Mouse (Mus musculus): ENCODE measurements around the gene Gp9. TPM values are rescaled to one million over a fixed set of nuclear protein-coding genes. Genes with fewer than 3 reads are reported as not detected.

Gp9 gene
- total and polyA plus RNA-seq, 2 experiments, result 0.74 TPM; not detected in 1

DNA sequence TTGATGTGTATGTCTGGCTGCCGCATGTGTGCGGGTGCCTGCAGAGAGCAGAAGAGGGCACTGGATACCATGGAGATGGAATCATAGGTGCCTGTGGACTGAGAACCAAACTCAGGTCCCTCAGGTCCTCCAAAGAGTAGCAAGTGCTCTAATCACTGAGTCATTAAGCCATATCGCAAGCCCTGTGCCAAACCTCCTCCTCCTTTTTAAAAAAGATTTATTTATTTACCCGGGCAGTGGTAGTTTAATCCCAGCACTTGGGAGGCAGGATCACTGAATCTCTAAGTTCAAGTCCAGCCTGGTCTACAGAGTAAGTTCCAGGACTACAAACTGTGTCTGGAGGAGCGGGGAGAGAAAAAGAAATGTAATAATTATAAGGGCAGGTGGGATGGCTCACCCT is 36.6 kb downstream of the Gp9 start:
- no peak for TF ChIP-seq POLR2A (IDR thresholded peaks at IDR 0.05; ENCODE audit: extremely low read depth, insufficient read depth, low read length)
- no peak for TF ChIP-seq CTCF (IDR thresholded peaks at IDR 0.05; ENCODE audit: low read depth, low read length)
- no peak overlapping the region for H3K4me3 ChIP-seq (ENCODE audit: insufficient read depth, low read depth, low read length)
- H3K27me3 ChIP-seq (ENCODE audit: control insufficient read depth, insufficient read depth, low read length), result no peaks in the 10 kb centered on the region
- H3K36me3 ChIP-seq (ENCODE audit: control insufficient read depth, insufficient read depth, low read length), result peaks cover 6% of the 10 kb centered on the region; the same call in 1 of the 2 replicates
- H3K79me2 ChIP-seq (ENCODE audit: control insufficient read depth, insufficient read depth, low read length), result 0 out of 2 replicates have a peak, but pooled peaks cover 2% of the 10 kb centered on the region
- 93% methylated on average over 5 of the region's 5 CpGs for WGBS
- no peak for DNase-seq (ENCODE audit: extremely low read depth, low read depth, low spot score)
- no peak overlapping the region for H3K27ac ChIP-seq (replicated peaks; ENCODE audit: insufficient read depth, low read depth, low read length)
- no peak overlapping the region for H3K9ac ChIP-seq (ENCODE audit: low read depth, low read length)
- H3K4me1 ChIP-seq (ENCODE audit: control insufficient read depth, insufficient read depth, low read length), result peaks cover 2% of the 10 kb centered on the region; the same call in 1 of the 2 replicates

DNA sequence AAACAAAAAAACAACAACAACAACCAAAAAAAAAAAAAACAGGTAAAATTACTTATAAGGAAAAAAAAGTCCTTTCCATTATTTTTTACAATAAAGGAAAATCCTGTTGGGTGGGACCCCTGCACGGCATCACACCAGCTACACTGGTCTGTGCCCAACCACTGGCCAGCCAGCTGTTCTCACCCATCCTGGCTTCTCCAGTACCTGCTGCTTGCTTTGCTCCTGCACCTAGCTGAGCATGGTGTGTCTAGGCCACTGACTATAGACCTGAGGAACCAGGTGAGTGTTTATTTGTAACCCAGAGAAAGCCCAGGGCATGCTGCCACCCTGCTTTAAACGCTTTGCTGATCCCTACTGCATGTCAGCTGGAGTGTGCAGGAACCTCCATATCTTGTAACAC is 42.5 kb downstream of the Gp9 start:
- H3K36me3 ChIP-seq (ENCODE audit: control insufficient read depth, insufficient read depth, low read length), result peaks cover 38% of the 10 kb centered on the region
- no peak for DNase-seq (ENCODE audit: extremely low read depth, low read depth, low spot score)

More for the DNA sequence above, 42.5 kb downstream of the Gp9 start:
- 92% methylated on average over 2 of the region's 2 CpGs for WGBS
- no peak overlapping the region for H3K4me3 ChIP-seq (ENCODE audit: insufficient read depth, low read depth, low read length)
- H3K27me3 ChIP-seq (ENCODE audit: control insufficient read depth, insufficient read depth, low read length), result no peaks in the 10 kb centered on the region
- H3K4me1 ChIP-seq (ENCODE audit: control insufficient read depth, insufficient read depth, low read length), result no peaks in the 10 kb centered on the region
- no peak for TF ChIP-seq POLR2A (IDR thresholded peaks at IDR 0.05; ENCODE audit: extremely low read depth, insufficient read depth, low read length)
- no peak for TF ChIP-seq CTCF (IDR thresholded peaks at IDR 0.05; ENCODE audit: low read depth, low read length)
- H3K27ac ChIP-seq (replicated peaks; ENCODE audit: insufficient read depth, low read depth, low read length), result no peak overlapping the region
- H3K79me2 ChIP-seq (ENCODE audit: control insufficient read depth, insufficient read depth, low read length), result no peaks in the 10 kb centered on the region
- H3K9ac ChIP-seq (ENCODE audit: low read depth, low read length), result no peak overlapping the region

Other genes starting within 250 kb of the Gp9 start
- 1.5 and 1.6 TPM in 2 replicates for gene Arhgap25, start 244.8 kb upstream of the Gp9 start, total RNA-seq (2014; rRNA removed)
- gene Arhgap25, start 244.8 kb upstream of the Gp9 start, polyA plus RNA-seq (2012; rRNA removed), result 0.16 and 0.40 TPM in 2 replicates
- 0.07 and 0.09 TPM in 2 replicates for gene Prokr1, start 187.3 kb upstream of the Gp9 start, total RNA-seq (2014; rRNA removed)
- 0.04 and 0.07 TPM in 2 replicates for gene Prokr1, start 187.3 kb upstream of the Gp9 start, polyA plus RNA-seq (2012; rRNA removed)
- gene Aplf, start 105.9 kb upstream of the Gp9 start, total RNA-seq (2014; rRNA removed), result 3.4 and 3.7 TPM in 2 replicates
- 1.2 and 1.4 TPM in 2 replicates for gene Aplf, start 105.9 kb upstream of the Gp9 start, polyA plus RNA-seq (2012; rRNA removed)
- 0.65 and 1.2 TPM in 2 replicates for gene Efcc1, start 47.2 kb upstream of the Gp9 start, total RNA-seq (2014; rRNA removed)
- 0.41 and 0.86 TPM in 2 replicates for gene Efcc1, start 47.2 kb upstream of the Gp9 start, polyA plus RNA-seq (2012; rRNA removed)
- gene Rab43, start 34.1 kb downstream of the Gp9 start, total RNA-seq (2014; rRNA removed), result 63.0 and 71.9 TPM in 2 replicates
- gene Rab43, start 34.1 kb downstream of the Gp9 start, polyA plus RNA-seq (2012; rRNA removed), result 106 and 139 TPM in 2 replicates
- gene Gm45140, start 57.7 kb downstream of the Gp9 start, total RNA-seq (2014; rRNA removed), result 1.0 and 1.1 TPM in 2 replicates
- 0.51 and 0.98 TPM in 2 replicates for gene Gm45140, start 57.7 kb downstream of the Gp9 start, polyA plus RNA-seq (2012; rRNA removed)
- gene Isy1, start 60.7 kb downstream of the Gp9 start, total RNA-seq (2014; rRNA removed), result 18.6 and 22.8 TPM in 2 replicates
- gene Isy1, start 60.7 kb downstream of the Gp9 start, polyA plus RNA-seq (2012; rRNA removed), result 5.6 and 6.8 TPM in 2 replicates
- gene Cnbp, start 73.0 kb downstream of the Gp9 start, total RNA-seq (2014; rRNA removed), result 271 and 286 TPM in 2 replicates
- 165 and 177 TPM in 2 replicates for gene Cnbp, start 73.0 kb downstream of the Gp9 start, polyA plus RNA-seq (2012; rRNA removed)
- 41.1 and 57.2 TPM in 2 replicates for gene Copg1, start 109.7 kb downstream of the Gp9 start, total RNA-seq (2014; rRNA removed)
- gene Copg1, start 109.7 kb downstream of the Gp9 start, polyA plus RNA-seq (2012; rRNA removed), result 19.5 and 21.5 TPM in 2 replicates
- 6.5 and 7.9 TPM in 2 replicates for gene Hmces, start 135.9 kb downstream of the Gp9 start, total RNA-seq (2014; rRNA removed)
- gene Hmces, start 135.9 kb downstream of the Gp9 start, polyA plus RNA-seq (2012; rRNA removed), result 6.3 and 9.6 TPM in 2 replicates
- gene H1fx, start 203.6 kb downstream of the Gp9 start, total RNA-seq (2014; rRNA removed), result 0.13 TPM in 1 of 2 replicates, not detected in the other
- gene H1fx, start 203.6 kb downstream of the Gp9 start, polyA plus RNA-seq (2012; rRNA removed), result 0.11 and 0.52 TPM in 2 replicates

Data from liver, adult 2 months (tissue).